Mouse (Mus musculus): ENCODE measurements around the gene Upb1. TPM values are rescaled to one million over a fixed set of nuclear protein-coding genes. Genes with fewer than 3 reads are reported as not detected.

Gene Upb1
- polyA plus RNA-seq, 1 experiment = 1.0 TPM

GRCm38 (mm10) chr10:75378688-75379087 is 22.2 kb upstream of the Upb1 start:
- 72% methylated on average over 10 of the region's 10 CpGs for WGBS
- no peak overlapping the region for H3K27ac ChIP-seq (ENCODE audit: insufficient read depth, low read depth, low read length)
- no peak overlapping the region for H3K4me3 ChIP-seq (ENCODE audit: low read depth, low read length)

GRCm38 (mm10) chr10:75390156-75390555 is 10.8 kb upstream of the Upb1 start:
- Histone ChIP-seq H3K4me3 (ENCODE audit: low read depth, low read length) (no peak overlapping the region), H3K4me1 (ENCODE audit: control insufficient read depth, insufficient read depth, insufficient read length, low read length) (no peaks in the 10 kb centered on the region), H3K27ac (ENCODE audit: insufficient read depth, low read depth, low read length) (no peak overlapping the region), H3K27me3 (ENCODE audit: control insufficient read depth, insufficient read depth, low read length) (no peaks in the 10 kb centered on the region; the same call in 1 of the 2 replicates), H3K36me3 (ENCODE audit: control insufficient read depth, insufficient read depth, low read length) (no peaks in the 10 kb centered on the region)
- 70% methylated on average over 2 of the region's 2 CpGs for WGBS
- TF ChIP-seq CTCF (IDR thresholded peaks at IDR 0.05; ENCODE audit: extremely low read depth, insufficient read length, insufficient replicate concordance, low read depth, low read length) = no peak
- no peak for TF ChIP-seq POLR2A (IDR thresholded peaks at IDR 0.05; ENCODE audit: low read depth, low read length)

More at GRCm38 (mm10) chr10:75378688-75379087, 22.2 kb upstream of the Upb1 start:
- Histone ChIP-seq H3K36me3 (ENCODE audit: control insufficient read depth, insufficient read depth, low read length) (no peaks in the 10 kb centered on the region), H3K27me3 (ENCODE audit: control insufficient read depth, insufficient read depth, low read length) (no peaks in the 10 kb centered on the region), H3K4me1 (ENCODE audit: control insufficient read depth, insufficient read depth, insufficient read length, low read length) (peaks cover 4% of the 10 kb centered on the region; the same call in 1 of the 2 replicates)
- no peak for TF ChIP-seq POLR2A (IDR thresholded peaks at IDR 0.05; ENCODE audit: low read depth, low read length)
- TF ChIP-seq CTCF (IDR thresholded peaks at IDR 0.05; ENCODE audit: extremely low read depth, insufficient read length, insufficient replicate concordance, low read depth, low read length) = no peak

GRCm38 (mm10) chr10:75390832-75391231 is 10.1 kb upstream of the Upb1 start:
- Histone ChIP-seq H3K27ac (ENCODE audit: insufficient read depth, low read depth, low read length) (no peak overlapping the region), H3K4me1 (ENCODE audit: control insufficient read depth, insufficient read depth, insufficient read length, low read length) (no peaks in the 10 kb centered on the region), H3K36me3 (ENCODE audit: control insufficient read depth, insufficient read depth, low read length) (no peaks in the 10 kb centered on the region), H3K4me3 (ENCODE audit: low read depth, low read length) (no peak overlapping the region), H3K27me3 (ENCODE audit: control insufficient read depth, insufficient read depth, low read length) (no peaks in the 10 kb centered on the region; the same call in 1 of the 2 replicates)
- no peak for TF ChIP-seq POLR2A (IDR thresholded peaks at IDR 0.05; ENCODE audit: low read depth, low read length)
- TF ChIP-seq CTCF (IDR thresholded peaks at IDR 0.05; ENCODE audit: extremely low read depth, insufficient read length, insufficient replicate concordance, low read depth, low read length) = no peak
- WGBS = 77% methylated on average over 4 of the region's 4 CpGs

GRCm38 (mm10) chr10:75394796-75395195 is 6.1 kb upstream of the Upb1 start:
- Histone ChIP-seq H3K36me3 (ENCODE audit: control insufficient read depth, insufficient read depth, low read length) (no peaks in the 10 kb centered on the region), H3K4me3 (ENCODE audit: low read depth, low read length) (no peak overlapping the region), H3K4me1 (ENCODE audit: control insufficient read depth, insufficient read depth, insufficient read length, low read length) (peaks cover 6% of the 10 kb centered on the region; the same call in 1 of the 2 replicates), H3K27ac (ENCODE audit: insufficient read depth, low read depth, low read length) (no peak overlapping the region), H3K27me3 (ENCODE audit: control insufficient read depth, insufficient read depth, low read length) (no peaks in the 10 kb centered on the region)
- WGBS = 88% methylated on average over 8 of the region's 8 CpGs
- TF ChIP-seq POLR2A (IDR thresholded peaks at IDR 0.05; ENCODE audit: low read depth, low read length) (no peak), CTCF (IDR thresholded peaks at IDR 0.05; ENCODE audit: extremely low read depth, insufficient read length, insufficient replicate concordance, low read depth, low read length) (no peak)

- Histone ChIP-seq H3K27ac (ENCODE audit: insufficient read depth, low read depth, low read length) (no peak overlapping the region), H3K4me3 (ENCODE audit: low read depth, low read length) (no peak overlapping the region), H3K4me1 (ENCODE audit: control insufficient read depth, insufficient read depth, insufficient read length, low read length) (peaks cover 6% of the 10 kb centered on the region; the same call in 1 of the 2 replicates), H3K36me3 (ENCODE audit: control insufficient read depth, insufficient read depth, low read length) (no peaks in the 10 kb centered on the region), H3K27me3 (ENCODE audit: control insufficient read depth, insufficient read depth, low read length) (no peaks in the 10 kb centered on the region)
- 21% methylated on average over 14 of the region's 14 CpGs for WGBS
- TF ChIP-seq POLR2A (IDR thresholded peaks at IDR 0.05; ENCODE audit: low read depth, low read length) (no peak), CTCF (IDR thresholded peaks at IDR 0.05; ENCODE audit: extremely low read depth, insufficient read length, insufficient replicate concordance, low read depth, low read length) (no peak)
Measured at GRCm38 (mm10) chr10:75396966-75397365, 3.9 kb upstream of the Upb1 start.

- no peak overlapping the region for H3K27ac ChIP-seq (ENCODE audit: insufficient read depth, low read depth, low read length)
- TF ChIP-seq CTCF (IDR thresholded peaks at IDR 0.05; ENCODE audit: extremely low read depth, insufficient read length, insufficient replicate concordance, low read depth, low read length) (no peak), POLR2A (IDR thresholded peaks at IDR 0.05; ENCODE audit: low read depth, low read length) (no peak)
- no peaks in the 10 kb centered on the region for H3K36me3 ChIP-seq (ENCODE audit: control insufficient read depth, insufficient read depth, low read length)
- no peaks in the 10 kb centered on the region for H3K27me3 ChIP-seq (ENCODE audit: control insufficient read depth, insufficient read depth, low read length)
- peaks cover 4% of the 10 kb centered on the region for H3K4me1 ChIP-seq (ENCODE audit: control insufficient read depth, insufficient read depth, insufficient read length, low read length)
- no peak overlapping the region for H3K4me3 ChIP-seq (ENCODE audit: low read depth, low read length)
- WGBS = 92% methylated on average over 8 of the region's 8 CpGs
Measured at GRCm38 (mm10) chr10:75405916-75406315, 5.0 kb downstream of the Upb1 start.

GRCm38 (mm10) chr10:75406755-75407154 is 5.8 kb downstream of the Upb1 start:
- Histone ChIP-seq H3K27ac (ENCODE audit: insufficient read depth, low read depth, low read length) (no peak overlapping the region), H3K4me1 (ENCODE audit: control insufficient read depth, insufficient read depth, insufficient read length, low read length) (peaks cover 9% of the 10 kb centered on the region), H3K36me3 (ENCODE audit: control insufficient read depth, insufficient read depth, low read length) (no peaks in the 10 kb centered on the region), H3K4me3 (ENCODE audit: low read depth, low read length) (peak overlapping the region; percentile 48), H3K27me3 (ENCODE audit: control insufficient read depth, insufficient read depth, low read length) (no peaks in the 10 kb centered on the region)
- TF ChIP-seq CTCF (IDR thresholded peaks at IDR 0.05; ENCODE audit: extremely low read depth, insufficient read length, insufficient replicate concordance, low read depth, low read length) = no peak
- 23% methylated on average over 13 of the region's 13 CpGs for WGBS

All from small intestine, adult 2 months (tissue).